In genomic region chr12:8546801-8547200, GRCm38 (mm10) we compare ENCODE assay signal across 14 mouse cellular contexts. TPM values are rescaled to one million over a fixed set of nuclear protein-coding genes. Genes with fewer than 3 reads are reported as not detected.
"Had no signal": no experiment of that assay in that cellular context is flagged by ENCODE, and none has a peak within 500 bp of the region (broad histone marks: within the 10 kb centered on the region; RNA-seq: fewer than 3 reads in every experiment).

No protein-coding gene starts in this region.

- H3K4me3 ChIP-seq: midbrain, embryonic 10.5 days; midbrain, embryonic 12.5 days; myocyte; neural tube, embryonic 13.5 days; neural tube, embryonic 15.5 days had no signal

- H3K27ac ChIP-seq: midbrain, embryonic 10.5 days; midbrain, embryonic 12.5 days; neural tube, embryonic 13.5 days; neural tube, embryonic 15.5 days had no signal

- H3K4me1 ChIP-seq: midbrain, embryonic 10.5 days; midbrain, embryonic 12.5 days; neural tube, embryonic 13.5 days; neural tube, embryonic 15.5 days had no signal

- H3K27me3 ChIP-seq: megakaryocyte, embryonic 14.5 days; midbrain, embryonic 12.5 days; neural tube, embryonic 13.5 days; neural tube, embryonic 15.5 days had no signal

- H3K9me3 ChIP-seq: megakaryocyte, embryonic 14.5 days; midbrain, embryonic 10.5 days; midbrain, embryonic 12.5 days; neural tube, embryonic 13.5 days; neural tube, embryonic 15.5 days had no signal

- H3K36me3 ChIP-seq: midbrain, embryonic 10.5 days; midbrain, embryonic 12.5 days; neural tube, embryonic 13.5 days; neural tube, embryonic 15.5 days had no signal

RNA-seq across cellular contexts. Expression of gene Slc7a15, which starts 52.1 kb away (rescaled TPM):
- total RNA-seq: megakaryocyte progenitor cell, adult 5-6 weeks had no signal
- polyA plus RNA-seq: lung, embryonic 14.5 days; lung, embryonic 16.5 days; midbrain, embryonic 10.5 days; midbrain, embryonic 12.5 days; midbrain, embryonic 14.5 days; midbrain, embryonic 16.5 days; neural tube, embryonic 11.5 days; neural tube, embryonic 13.5 days; neural tube, embryonic 15.5 days; stomach, embryonic 14.5 days; stomach, embryonic 16.5 days had no signal
